Mouse (Mus musculus) kidney, postnatal 25 days (tissue): ENCODE measurements at regions not wholly inside any gene's neighbourhood (a gene's known extent, or its start where the extent isn't known, plus 50 kb on each side); places are given as distances from the start of the nearest gene placed in this dataset.
A peak's percentile ranks its signal among the peaks of the same experiment; 100 is the strongest.

Experiments used
- DNase-seq, 2 experiments: peaks; one replicate each; pipeline ENCODE4 v3.0.0; 2021; ENCODE audit warnings: mixed read lengths in 2 of 2

GRCm38 (mm10) chr8:8174286-8174685, 486.8 kb downstream of the Efnb2 start:
- no peak for DNase-seq

GRCm38 (mm10) chr8:8168674-8169073, 492.4 kb downstream of the Efnb2 start:
- no peak for DNase-seq

GRCm38 (mm10) chr8:8168250-8168649, 492.8 kb downstream of the Efnb2 start:
- no peak for DNase-seq

- no peak for DNase-seq
Measured at GRCm38 (mm10) chr8:8147527-8147926, 513.5 kb downstream of the Efnb2 start.

GRCm38 (mm10) chr8:8142933-8143495, 518.0 kb downstream of the Efnb2 start:
- DNase-seq, result no peak

- no peak for DNase-seq
Measured at GRCm38 (mm10) chr8:8142461-8142860, 518.6 kb downstream of the Efnb2 start.

- no peak for DNase-seq
Measured at GRCm38 (mm10) chr8:8139720-8140119, 521.3 kb downstream of the Efnb2 start.

GRCm38 (mm10) chr8:8133001-8133785, 527.8 kb downstream of the Efnb2 start:
- DNase-seq, result no peak

- DNase-seq, result no peak
Measured at GRCm38 (mm10) chr8:8131961-8132376, 529.1 kb downstream of the Efnb2 start.

GRCm38 (mm10) chr8:8130806-8131205, 530.2 kb downstream of the Efnb2 start:
- DNase-seq, result no peak

GRCm38 (mm10) chr8:8115595-8116429, 545.2 kb downstream of the Efnb2 start:
- peak in 1 of 2 experiments; percentile 9 for DNase-seq

- DNase-seq, result no peak
Measured at GRCm38 (mm10) chr8:8114604-8115003, 546.4 kb downstream of the Efnb2 start.

GRCm38 (mm10) chr8:8109785-8110350, 551.2 kb downstream of the Efnb2 start:
- DNase-seq, result no peak

GRCm38 (mm10) chr8:8103492-8103891, 557.5 kb downstream of the Efnb2 start:
- no peak for DNase-seq

- DNase-seq, result no peak
Measured at GRCm38 (mm10) chr8:8102010-8102727, 558.9 kb downstream of the Efnb2 start.

- no peak for DNase-seq
Measured at GRCm38 (mm10) chr8:8092551-8092950, 568.5 kb downstream of the Efnb2 start.

- no peak for DNase-seq
Measured at GRCm38 (mm10) chr8:8084652-8085051, 576.4 kb downstream of the Efnb2 start.

GRCm38 (mm10) chr8:8064074-8064473, 597.0 kb downstream of the Efnb2 start:
- DNase-seq, result no peak

- no peak for DNase-seq
Measured at GRCm38 (mm10) chr8:8054224-8054916, 606.7 kb downstream of the Efnb2 start.

GRCm38 (mm10) chr8:8051186-8051585, 609.9 kb downstream of the Efnb2 start:
- DNase-seq, result no peak

- DNase-seq, result no peak
Measured at GRCm38 (mm10) chr8:8050778-8051177, 610.3 kb downstream of the Efnb2 start.

- no peak for DNase-seq
Measured at GRCm38 (mm10) chr8:8044926-8045325, 616.1 kb downstream of the Efnb2 start.
